26 mouse cellular contexts compared by ENCODE assay signal in the genomic region with DNA sequence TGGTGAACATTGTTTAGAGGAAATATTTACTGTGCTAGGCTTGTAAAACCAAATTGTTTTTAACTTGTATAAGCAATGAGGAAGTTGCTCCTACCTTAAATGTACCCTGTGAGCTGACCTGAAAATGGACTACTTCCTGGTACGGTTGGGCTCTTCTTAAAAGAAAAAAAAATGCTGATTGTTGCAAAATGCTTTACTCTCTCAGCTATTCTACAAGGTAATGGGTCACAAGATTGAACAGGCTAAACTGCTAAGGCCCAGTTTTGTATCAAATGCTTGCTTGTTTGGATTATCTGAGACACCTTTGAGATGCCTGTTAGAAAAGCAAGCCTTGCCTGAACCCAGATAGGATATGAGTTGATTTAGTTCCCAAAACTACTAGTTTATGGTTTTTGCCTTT. TPM values are rescaled to one million over a fixed set of nuclear protein-coding genes. Genes with fewer than 3 reads are reported as not detected.
DNase-seq lines count a peak whose midpoint lies in the region; ATAC-seq and TF ChIP-seq lines count a peak whose summit lies in the region.
"Had no signal": no experiment of that assay in that cellular context is flagged by ENCODE, and none has a peak within 500 bp of the region (broad histone marks: within the 10 kb centered on the region; RNA-seq: fewer than 3 reads in every experiment).

No protein-coding gene starts in this region.

- H3K9me3 ChIP-seq in CH12.LX (replicated peaks; ENCODE audit: low read length) (peaks cover 3% of the 10 kb centered on the region), MEL (replicated peaks; ENCODE audit: insufficient read depth, low read length) (no peaks in the 10 kb centered on the region)
- H3K9me3 ChIP-seq in forebrain, embryonic 16.5 days (ENCODE audit: control insufficient read depth, low read length): no peaks in the 10 kb centered on the region; the same call in 1 of the 2 replicates
- H3K9me3 ChIP-seq: embryonic facial prominence, embryonic 10.5 days; embryonic facial prominence, embryonic 12.5 days; forebrain, embryonic 13.5 days; forebrain, embryonic 15.5 days; G1E had no signal

- H3K4me2 ChIP-seq in CH12.LX (ENCODE audit: insufficient read depth, low read depth, poor library complexity, severe bottlenecking): no peak overlapping the region
- no peak overlapping the region for H3K4me2 ChIP-seq in forebrain, embryonic 16.5 days (ENCODE audit: low read length)
- H3K4me2 ChIP-seq: embryonic facial prominence, embryonic 12.5 days; forebrain, embryonic 13.5 days; forebrain, embryonic 15.5 days had no signal

- TF ChIP-seq EP300 in CH12.LX (IDR thresholded peaks at IDR 0.05; ENCODE audit: low read length): no peak
- TF ChIP-seq EP300 in MEL (IDR thresholded peaks at IDR 0.05; ENCODE audit: low read depth in 1 of 2, low read length in 2 of 2): no peak

- H3K27ac ChIP-seq in CH12.LX (ENCODE audit: insufficient read depth, low read depth) (no peak overlapping the region), MEL (ENCODE audit: control insufficient read depth, low read depth, low read length) (no peak overlapping the region)
- H3K27ac ChIP-seq in forebrain, embryonic 16.5 days (ENCODE audit: low read length): no peak overlapping the region
- H3K27ac ChIP-seq: embryonic facial prominence, embryonic 10.5 days; embryonic facial prominence, embryonic 12.5 days; forebrain, embryonic 13.5 days; forebrain, embryonic 15.5 days had no signal

- 79% methylated on average over 1 of the region's 1 CpGs for WGBS in forebrain, embryonic 16.5 days

- H3K79me2 ChIP-seq in CH12.LX (replicated peaks; ENCODE audit: control insufficient read depth, extremely low read depth, insufficient read depth, poor library complexity, severe bottlenecking) (no peaks in the 10 kb centered on the region), MEL (ENCODE audit: control insufficient read depth, insufficient read depth, low read length, poor library complexity) (no peaks in the 10 kb centered on the region)

- in situ Hi-C loops in CH12.LX (cut with MboI; ENCODE audit: low pct_ligation_motif_present, low pct_unique_long_range_greater_than_20kb, low sequenced_read_pairs): loop anchor here (25.0 kb wide), 1 partner anchor 216 kb away; the partner anchor contains the start of genes 1110059G10Rik and Kif15

- TF ChIP-seq POLR2A in CH12.LX (IDR thresholded peaks at IDR 0.05; ENCODE audit: low read depth, low read length) (no peak), MEL (IDR thresholded peaks at IDR 0.05; ENCODE audit: control insufficient read depth in 1 of 2, insufficient read depth in 1 of 2, low read depth in 1 of 2, low read length in 2 of 2, poor library complexity in 1 of 2) (no peak)

- H3K4me3 ChIP-seq in CH12.LX (replicated peaks in 1 of 3; ENCODE audit: low read depth in 2 of 3, low read length in 2 of 3, poor library complexity in 1 of 3) (no peak overlapping the region), MEL (ENCODE audit: control insufficient read depth in 1 of 2, insufficient read depth in 1 of 2, low read depth in 2 of 2, low read length in 2 of 2) (no peak overlapping the region)
- H3K4me3 ChIP-seq in forebrain, embryonic 16.5 days (replicated peaks; ENCODE audit: low read length): no peak overlapping the region
- H3K4me3 ChIP-seq: embryonic facial prominence, embryonic 10.5 days; embryonic facial prominence, embryonic 12.5 days; forebrain, embryonic 13.5 days; forebrain, embryonic 15.5 days had no signal

- TF ChIP-seq RAD21 in CH12.LX (IDR thresholded peaks at IDR 0.05; ENCODE audit: low read depth, low read length): no peak
- TF ChIP-seq RAD21 in MEL (IDR thresholded peaks at IDR 0.05; ENCODE audit: low read depth, low read length): no peak

- no peak for ATAC-seq in forebrain, embryonic 16.5 days
- ATAC-seq: CD4-positive, CD25-positive, alpha-beta regulatory T cell, adult 4 months; forebrain, embryonic 13.5 days; forebrain, embryonic 15.5 days had no signal

- TF ChIP-seq CTCF in CH12.LX (conservative IDR thresholded peaks at IDR 0.05 in 1 of 2, IDR thresholded peaks at IDR 0.05 in 1 of 2; ENCODE audit: low read depth in 2 of 2, low read length in 2 of 2) (no peak), MEL (IDR thresholded peaks at IDR 0.05 in 2 of 3, conservative IDR thresholded peaks at IDR 0.05 in 1 of 3; ENCODE audit: control insufficient read depth in 1 of 3, insufficient read depth in 1 of 3, low read depth in 2 of 3, low read length in 3 of 3, poor library complexity in 1 of 3, severe bottlenecking in 1 of 3) (no peak)

- H3K36me3 ChIP-seq in CH12.LX (replicated peaks in 1 of 2; ENCODE audit: control insufficient read depth in 1 of 2, insufficient read depth in 1 of 2, low read length in 1 of 2) (no peaks in the 10 kb centered on the region), MEL (ENCODE audit: control insufficient read depth in 1 of 2, insufficient read depth in 2 of 2, low read length in 2 of 2) (no peaks in the 10 kb centered on the region)
- no peaks in the 10 kb centered on the region for H3K36me3 ChIP-seq in forebrain, embryonic 16.5 days (ENCODE audit: control insufficient read depth, insufficient read depth)
- H3K36me3 ChIP-seq: embryonic facial prominence, embryonic 10.5 days; embryonic facial prominence, embryonic 12.5 days; forebrain, embryonic 15.5 days; G1E had no signal

- H3K27me3 ChIP-seq in CH12.LX (replicated peaks) (no peaks in the 10 kb centered on the region), MEL (ENCODE audit: control insufficient read depth in 1 of 2, insufficient read depth in 2 of 2, low read length in 2 of 2) (peaks cover 0 to 3% of the 10 kb centered on the region in 2 experiments; a peak in 1 of 4 replicates)
- no peaks in the 10 kb centered on the region for H3K27me3 ChIP-seq in forebrain, embryonic 16.5 days (replicated peaks; ENCODE audit: control insufficient read depth, insufficient read depth, low read length)
- H3K27me3 ChIP-seq: embryonic facial prominence, embryonic 12.5 days; forebrain, embryonic 15.5 days had no signal

- dilution Hi-C loops in CH12.LX (cut with MboI; ENCODE audit: extremely low pct_ligation_motif_present, extremely low pct_unique_long_range_greater_than_20kb, low sequenced_read_pairs): no loop called here

- H3K4me1 ChIP-seq in CH12.LX (ENCODE audit: control insufficient read depth in 1 of 2, insufficient read depth in 2 of 2) (peaks cover 0 to 12% of the 10 kb centered on the region in 2 experiments; a peak in 2 of 4 replicates), MEL (ENCODE audit: control insufficient read depth in 1 of 2, insufficient read depth in 2 of 2, low read length in 2 of 2) (no peaks in the 10 kb centered on the region)
- no peaks in the 10 kb centered on the region for H3K4me1 ChIP-seq in forebrain, embryonic 16.5 days (replicated peaks; ENCODE audit: control insufficient read depth, insufficient read depth, low read length)
- H3K4me1 ChIP-seq: embryonic facial prominence, embryonic 10.5 days; embryonic facial prominence, embryonic 12.5 days; forebrain, embryonic 13.5 days; forebrain, embryonic 15.5 days had no signal

- DNase-seq in kidney, adult 9 months: peak; percentile 41
- DNase-seq in kidney, adult 11 months: no peak
- DNase-seq in CH12.LX (ENCODE audit: extremely low read depth) (no peak), MEL (ENCODE audit: low read depth, low spot score) (no peak)
- DNase-seq in thymus, postnatal 0 days (ENCODE audit: low spot score): no peak
- DNase-seq: adrenal gland, adult 2 months; adrenal gland, postnatal 10 days; adrenal gland, postnatal 25 days; B cell, adult 2 months; cerebellum, adult 11 months; cerebellum, adult 18-20 months; cerebellum, adult 8-10 months; cerebellum, postnatal 10 days; cerebellum, postnatal 25 days had no signal

- H3K9ac ChIP-seq in CH12.LX (ENCODE audit: insufficient read depth, low read depth) (no peak overlapping the region), MEL (ENCODE audit: control insufficient read depth, low read depth, low read length, poor library complexity, severe bottlenecking) (no peak overlapping the region)
- H3K9ac ChIP-seq in forebrain, embryonic 16.5 days (replicated peaks; ENCODE audit: low read depth, low read length): no peak overlapping the region
- H3K9ac ChIP-seq: embryonic facial prominence, embryonic 12.5 days; forebrain, embryonic 13.5 days; forebrain, embryonic 15.5 days had no signal

TF ChIP-seq in CH12.LX, 34 proteins besides CTCF, POLR2A, EP300 and RAD21:
- TF ChIP-seq RCOR1 (conservative IDR thresholded peaks at IDR 0.05; ENCODE audit: low read depth, low read length) (no peak), MAFK (IDR thresholded peaks at IDR 0.05; ENCODE audit: insufficient replicate concordance, low read length) (peak; percentile 73), USF1 (IDR thresholded peaks at IDR 0.05; ENCODE audit: low read depth, low read length) (no peak), KAT2A (IDR thresholded peaks at IDR 0.05; ENCODE audit: insufficient replicate concordance, low read length) (no peak)
TF ChIP-seq in CH12.LX: peak in this region for 1.

TF ChIP-seq in MEL, 35 proteins besides CTCF, POLR2A, EP300 and RAD21:
- no peak for TF ChIP-seq GABPA (IDR thresholded peaks at IDR 0.05; ENCODE audit: low read depth, low read length)
- 0 out of 2 replicates have a peak, but pooled peaks have one; percentile 28 for TF ChIP-seq MAFK (IDR thresholded peaks at IDR 0.05; ENCODE audit: borderline replicate concordance, low read depth, low read length)
- no peak for TF ChIP-seq SMC3 (IDR thresholded peaks at IDR 0.05; ENCODE audit: low read depth, low read length)
- no peak for TF ChIP-seq CHD2 (IDR thresholded peaks at IDR 0.05; ENCODE audit: low read length)
- no peak for TF ChIP-seq ZMIZ1 (IDR thresholded peaks at IDR 0.05; ENCODE audit: low read depth, low read length)

RNA-seq across cellular contexts. Expression of gene Topaz1, which starts 1.3 kb away (rescaled TPM):
- not detected in 2 replicates for total RNA-seq in CH12.LX (2012; rRNA removed)
- total RNA-seq in CH12.LX (2014; rRNA removed): 0.05 TPM in 1 of 2 replicates, not detected in the other
- not detected in 2 replicates for polyA plus RNA-seq in CH12.LX (2012; ENCODE audit: insufficient read length, low read depth)
- not detected in 2 replicates for total RNA-seq in MEL (2012; rRNA removed)
- not detected for polyA plus RNA-seq in MEL (2012; ENCODE audit: insufficient read depth in 1 of 2, insufficient read length in 2 of 2, low read depth in 1 of 2, low replicate concordance in 2 of 2, missing spikeins in 1 of 2)
- polyA plus RNA-seq in forebrain, embryonic 16.5 days (2015; fragmentation: Nextera tagmentation; extraction: Ambion mirVana): not detected in 2 replicates
- 0.09 TPM in 1 of 2 replicates, not detected in the other for polyA plus RNA-seq in thymus, postnatal 0 days (2015; fragmentation: Nextera tagmentation; extraction: Ambion mirVana)
- total RNA-seq: adrenal gland, adult 2 months; adrenal gland, postnatal 10 days; adrenal gland, postnatal 25 days had no signal
- polyA plus RNA-seq: adrenal gland, adult 2 months; brain, embryonic 14.5 days; CD4-positive, CD25-positive, alpha-beta regulatory T cell, adult 4 months; cortical plate, adult 2 months; embryonic facial prominence, embryonic 10.5 days; embryonic facial prominence, embryonic 12.5 days; embryonic facial prominence, embryonic 14.5 days; forebrain, embryonic 11.5 days; forebrain, embryonic 13.5 days; forebrain, embryonic 15.5 days; frontal cortex, adult 2 months; G1E had no signal

RNA-seq across cellular contexts. Expression of gene Tcaim, which starts 59.5 kb away (rescaled TPM):
- total RNA-seq in CH12.LX (2012; rRNA removed) (4.5 and 5.3 TPM in 2 replicates), CH12.LX (2014; rRNA removed) (10.1 and 12.3 TPM in 2 replicates), MEL (2012; rRNA removed) (2.7 and 4.0 TPM in 2 replicates)
- polyA plus RNA-seq in CH12.LX (2012; ENCODE audit: insufficient read length, low read depth) (4.4 and 5.2 TPM in 2 replicates), MEL (2012; ENCODE audit: insufficient read depth in 1 of 2, insufficient read length in 2 of 2, low read depth in 1 of 2, low replicate concordance in 2 of 2, missing spikeins in 1 of 2) (1 to 10 TPM in 1 of 2 experiments, not detected in 1; 3.6 TPM)
- 7.8 and 9.3 TPM in 2 replicates for polyA plus RNA-seq in forebrain, embryonic 16.5 days (2015; fragmentation: Nextera tagmentation; extraction: Ambion mirVana)
- polyA plus RNA-seq in thymus, postnatal 0 days (2015; fragmentation: Nextera tagmentation; extraction: Ambion mirVana): 6.2 and 7.4 TPM in 2 replicates
